Mouse (Mus musculus) embryonic facial prominence, embryonic 13.5 days (tissue): ENCODE measurements around the gene Phka1. TPM values are rescaled to one million over a fixed set of nuclear protein-coding genes. Genes with fewer than 3 reads are reported as not detected.
A peak's percentile ranks its signal among the peaks of the same experiment; 100 is the strongest.
"Not testable (repeated sequence)": the region's sequence is repeated elsewhere in the genome, so short reads cannot be mapped to it uniquely, and the experiment has no call there.

ENCODE experiments used
- ATAC-seq: fragments of 200-750 bp; cut with Nextera tagmentation; 2 replicates; pipeline ENCODE4 v1.8.0; 2017; ENCODE audit warnings: low read depth; ENCODE audit not compliant: insufficient number of reproducible peaks, insufficient read depth, low FRiP score, low TSS enrichment
- H3K27ac ChIP-seq: fragments of 300-500 bp; sonication (generic); 2 replicates; pipeline ENCODE4 v1.5.1; 2015; ENCODE audit warnings: moderate library complexity, mild to moderate bottlenecking, inconsistent platforms
- H3K27me3 ChIP-seq: fragments of 300-500 bp; sonication (generic); 2 replicates; pipeline ENCODE4 v1.6.1; 2015; ENCODE audit warnings: mild to moderate bottlenecking, inconsistent platforms
- H3K36me3 ChIP-seq: fragments of 300-500 bp; sonication (generic); 2 replicates; pipeline ENCODE4 v1.6.1; 2015; ENCODE audit warnings: mild to moderate bottlenecking, inconsistent platforms
- H3K4me1 ChIP-seq: fragments of 300-500 bp; sonication (generic); 2 replicates; pipeline ENCODE4 v1.6.1; 2015; ENCODE audit warnings: inconsistent platforms
- H3K4me2 ChIP-seq: fragments of 300-500 bp; sonication (generic); 2 replicates; pipeline ENCODE4 v1.6.1; 2015; ENCODE audit warnings: moderate library complexity, mild to moderate bottlenecking, inconsistent platforms
- H3K4me3 ChIP-seq: fragments of 300-500 bp; sonication (generic); 2 replicates; pipeline ENCODE4 v1.5.1; 2015; ENCODE audit warnings: mild to moderate bottlenecking, inconsistent platforms
- H3K9ac ChIP-seq: fragments of 300-500 bp; sonication (generic); 2 replicates; pipeline ENCODE4 v1.6.1; 2015; ENCODE audit warnings: mild to moderate bottlenecking, inconsistent platforms
- H3K9me3 ChIP-seq: fragments of 300-500 bp; sonication (generic); 2 replicates; pipeline ENCODE4 v1.6.1; 2016; ENCODE audit warnings: inconsistent platforms
- WGBS: fragments of 180-500 bp; shearing (Covaris S2); methylation state at CpG from one replicate; pipeline ENCODE4 v1.1.7; 2015; ENCODE audit warnings: mixed read lengths; 5-methylcytosine and 5-hydroxymethylcytosine counted together
- polyA plus RNA-seq: library from polyadenylated mRNA; unstranded; fragments of >200 nt; fragmentation: Nextera tagmentation; extraction: Ambion mirVana; gene quantifications from 2 replicates; pipeline ENCODE4 v1.2.1, GENCODE M21; 2015

Gene Phka1
- 9.6 and 10.5 TPM in 2 replicates for polyA plus RNA-seq

DNA sequence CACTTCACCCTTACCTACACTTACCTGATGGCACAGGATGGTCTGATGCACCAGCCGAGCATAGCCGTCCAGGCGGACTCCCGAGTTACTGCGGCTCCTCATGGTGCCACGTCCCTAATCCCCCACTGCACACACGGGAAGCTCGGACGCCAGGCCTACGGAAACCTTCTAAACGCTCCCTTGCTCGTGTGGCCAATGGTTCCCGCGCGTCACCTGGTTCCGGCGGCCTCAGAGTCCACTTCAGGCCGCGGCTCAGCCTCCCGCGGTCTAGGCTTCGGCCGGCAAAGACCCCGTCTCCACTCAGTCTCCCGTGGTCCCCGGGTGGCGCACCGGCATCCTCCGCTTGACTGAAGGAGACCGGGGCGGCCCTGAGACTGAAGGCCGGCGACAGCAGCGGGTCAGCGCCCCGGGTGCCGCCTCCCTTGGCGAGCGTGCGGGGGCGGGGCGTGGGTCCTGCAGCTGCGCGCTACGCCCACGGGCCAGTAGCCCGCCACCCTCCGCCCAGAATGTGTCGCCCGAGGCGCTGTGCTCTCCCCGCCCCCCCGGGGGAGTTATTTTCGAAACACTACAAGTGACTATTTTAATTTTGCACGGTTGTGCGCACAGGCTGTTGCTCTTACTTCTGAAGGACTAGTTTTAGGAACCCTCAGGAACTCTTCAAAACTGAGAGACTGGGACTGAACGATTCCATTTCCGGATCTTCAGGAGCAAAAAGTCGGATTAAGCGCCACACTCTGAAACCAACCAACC is at the start of gene Phka1:
Phka1 (minus strand) TSS at position 424 of the 750 bp plus-strand sequence.
- peaks cover 35% of the 10 kb centered on the region for H3K27me3 ChIP-seq
- H3K27ac ChIP-seq, result no peak within 1 kb of the TSS

DNA sequence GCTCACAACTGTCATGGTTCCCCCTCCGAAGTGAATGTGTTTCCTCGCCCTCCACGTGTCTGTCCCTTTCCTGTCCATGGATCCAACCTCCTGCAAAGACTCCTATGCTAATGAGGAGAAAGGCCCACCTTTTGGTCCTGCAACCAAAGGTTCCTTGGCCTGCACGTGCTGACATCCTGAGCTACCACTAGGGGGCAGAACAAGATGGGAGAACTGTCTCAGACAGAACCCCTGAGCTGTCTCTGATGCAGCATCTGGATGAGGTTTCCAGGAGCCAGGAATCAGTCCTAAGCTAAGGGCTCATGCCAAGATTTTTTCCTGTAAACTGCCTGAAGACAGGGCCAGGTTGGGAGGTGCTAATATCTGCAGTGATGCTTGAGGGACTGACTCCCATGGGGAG is 45.2 kb upstream of the Phka1 start:
- H3K27ac ChIP-seq, H3K4me1 ChIP-seq, H3K36me3 ChIP-seq, H3K4me2 ChIP-seq, ATAC-seq, H3K9ac ChIP-seq, H3K27me3 ChIP-seq, H3K4me3 ChIP-seq, H3K9me3 ChIP-seq: not testable (repeated sequence)
- 18% methylated on average over 4 of the region's 4 CpGs for WGBS

More for the DNA sequence above, at the start of gene Phka1:
- 23% methylated on average over 53 of the region's 60 CpGs for WGBS
- Histone ChIP-seq H3K4me2 (peak within 1 kb of the TSS; percentile 62), H3K4me3 (peak within 1 kb of the TSS; percentile 54), H3K36me3 (no peaks in the 10 kb centered on the region), H3K9ac (peak within 1 kb of the TSS; percentile 72), H3K4me1 (no peaks in the 10 kb centered on the region), H3K9me3 (no peaks in the 10 kb centered on the region)
- ATAC-seq, result peak; percentile 52; the same call in 1 of the 2 replicates

DNA sequence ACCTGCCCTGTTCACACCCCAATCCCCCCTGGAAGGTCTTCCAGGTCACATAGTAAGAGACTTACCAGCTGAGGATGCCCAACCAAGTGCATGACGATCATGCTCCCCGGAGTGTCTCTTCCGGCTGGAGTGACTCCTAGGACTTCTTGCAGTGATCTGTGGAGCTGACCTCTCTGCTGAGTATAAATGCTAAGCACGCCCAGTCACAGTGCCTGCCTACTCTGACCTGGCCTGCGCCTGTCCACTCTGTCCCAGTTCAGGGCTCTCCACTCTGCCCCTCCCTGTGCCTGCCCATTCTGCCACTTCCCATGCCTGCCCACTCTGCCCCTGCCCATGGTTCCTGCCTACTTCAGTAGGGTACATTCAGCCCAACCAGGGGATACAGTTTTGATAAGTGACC is 42.8 kb upstream of the Phka1 start, which contains the start of gene Gm3880:
Gm3880 (minus strand) TSS at position 101 of the 400 bp plus-strand sequence.
- not testable (repeated sequence) for H3K4me2 ChIP-seq, H3K27me3 ChIP-seq, H3K4me3 ChIP-seq, H3K9ac ChIP-seq, H3K36me3 ChIP-seq, H3K27ac ChIP-seq, ATAC-seq, H3K4me1 ChIP-seq, H3K9me3 ChIP-seq
- 85% methylated on average over 5 of the region's 5 CpGs for WGBS

DNA sequence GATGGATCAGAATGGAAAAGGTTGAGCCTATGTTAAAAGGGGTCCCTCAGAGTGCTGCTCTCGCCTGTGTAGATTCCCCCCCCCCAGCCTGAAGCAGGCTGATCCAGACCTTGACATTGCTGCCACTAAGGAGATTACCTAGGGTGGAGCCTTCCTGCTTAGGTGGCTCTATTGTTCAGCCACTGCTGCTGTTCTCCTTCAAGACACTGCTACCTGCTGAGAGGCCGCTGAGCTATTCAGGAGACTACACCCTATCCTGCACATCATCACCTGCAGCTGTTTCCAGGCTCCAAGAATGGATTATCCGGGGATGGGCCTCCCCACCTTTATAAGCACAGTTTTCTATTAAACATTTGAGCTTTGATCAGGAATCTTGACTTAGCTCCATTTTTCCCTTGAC is 40.7 kb upstream of the Phka1 start:
- WGBS, result 53% methylated on average over 3 of the region's 3 CpGs
- H3K4me1 ChIP-seq, H3K27ac ChIP-seq, H3K4me2 ChIP-seq, H3K4me3 ChIP-seq, H3K9me3 ChIP-seq, H3K36me3 ChIP-seq, ATAC-seq, H3K9ac ChIP-seq, H3K27me3 ChIP-seq: not testable (repeated sequence)

DNA sequence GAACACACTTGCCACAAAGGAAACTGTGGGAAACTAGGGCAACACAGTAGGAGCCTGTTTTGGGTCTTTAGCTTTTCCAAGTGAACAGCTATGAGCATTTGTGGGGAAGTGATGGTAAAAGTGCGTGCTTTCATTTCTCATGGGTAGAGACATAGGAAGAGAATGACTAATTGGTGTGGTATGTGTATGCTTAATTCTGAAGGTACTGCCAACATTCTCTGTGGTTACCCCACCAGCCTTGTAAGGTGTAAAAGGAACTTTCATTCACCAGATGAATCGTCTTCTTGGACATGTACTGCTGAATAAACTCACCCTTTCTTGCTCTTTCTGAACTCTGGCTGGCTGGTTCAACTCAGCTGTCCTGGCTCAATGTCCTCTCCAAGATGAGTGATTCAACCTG is 22.6 kb upstream of the Phka1 start:
- no peaks in the 10 kb centered on the region for H3K4me1 ChIP-seq
- H3K36me3 ChIP-seq, result no peaks in the 10 kb centered on the region
- WGBS, result 80% methylated on average over 2 of the region's 2 CpGs
- no peak for ATAC-seq
- H3K4me3 ChIP-seq, result no peak overlapping the region
- no peak overlapping the region for H3K27ac ChIP-seq
- peaks cover 12% of the 10 kb centered on the region; the same call in 1 of the 2 replicates for H3K27me3 ChIP-seq
- H3K9me3 ChIP-seq, result no peaks in the 10 kb centered on the region
- no peak overlapping the region for H3K4me2 ChIP-seq
- no peak overlapping the region for H3K9ac ChIP-seq

DNA sequence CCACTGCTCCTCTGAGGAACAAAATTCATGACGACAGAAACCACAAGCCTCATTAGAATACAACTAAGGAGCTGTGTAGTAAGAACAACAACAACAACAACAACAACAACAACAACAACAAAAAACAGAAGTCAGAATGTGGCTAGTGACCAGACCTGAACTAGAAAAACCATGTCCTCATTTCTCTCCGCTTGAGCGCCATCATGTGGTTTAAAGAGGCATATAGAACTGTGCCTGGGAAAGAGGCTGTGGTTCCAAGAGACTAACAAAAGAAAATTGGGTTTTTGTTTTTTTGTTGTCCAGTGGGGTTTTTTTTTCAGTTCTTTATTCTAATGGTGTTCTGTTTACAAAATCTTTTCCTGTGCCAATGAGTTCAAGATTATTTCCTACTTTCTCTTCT is 16.7 kb upstream of the Phka1 start:
- H3K4me1 ChIP-seq, result no peaks in the 10 kb centered on the region
- ATAC-seq, result no peak
- H3K27me3 ChIP-seq, result peaks cover 9% of the 10 kb centered on the region
- no peak overlapping the region for H3K4me3 ChIP-seq
- 16% methylated on average over 3 of the region's 3 CpGs for WGBS
- no peaks in the 10 kb centered on the region for H3K36me3 ChIP-seq
- H3K9me3 ChIP-seq, result no peaks in the 10 kb centered on the region
- no peak overlapping the region for H3K4me2 ChIP-seq
- no peak overlapping the region for H3K9ac ChIP-seq
- H3K27ac ChIP-seq, result no peak overlapping the region

DNA sequence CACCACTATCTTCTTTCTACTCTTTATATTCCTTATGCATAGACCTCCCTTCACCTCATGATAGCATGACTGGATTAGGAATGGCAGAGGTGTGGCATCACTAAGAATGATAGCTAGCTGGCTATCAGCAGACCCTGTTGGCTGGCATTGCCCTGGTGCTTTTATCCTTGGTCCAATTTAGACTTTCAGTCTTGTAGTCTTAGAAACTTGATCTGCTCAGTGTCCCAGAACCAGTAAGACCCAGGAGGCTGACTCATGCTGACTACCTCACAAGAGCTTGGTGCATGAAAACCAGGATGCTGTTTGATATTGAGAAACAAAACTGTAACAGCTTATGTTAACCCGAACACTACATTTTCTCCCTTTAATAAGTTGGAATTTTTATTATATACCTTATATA is 1.6 kb upstream of the Phka1 start:
- Histone ChIP-seq H3K4me3 (no peak overlapping the region), H3K4me1 (no peaks in the 10 kb centered on the region), H3K36me3 (no peaks in the 10 kb centered on the region), H3K4me2 (no peak overlapping the region), H3K9me3 (no peaks in the 10 kb centered on the region), H3K9ac (no peak overlapping the region), H3K27me3 (peaks cover 35% of the 10 kb centered on the region), H3K27ac (no peak overlapping the region)
- WGBS, result 87% methylated on average over 1 of the region's 1 CpGs
- no peak for ATAC-seq

DNA sequence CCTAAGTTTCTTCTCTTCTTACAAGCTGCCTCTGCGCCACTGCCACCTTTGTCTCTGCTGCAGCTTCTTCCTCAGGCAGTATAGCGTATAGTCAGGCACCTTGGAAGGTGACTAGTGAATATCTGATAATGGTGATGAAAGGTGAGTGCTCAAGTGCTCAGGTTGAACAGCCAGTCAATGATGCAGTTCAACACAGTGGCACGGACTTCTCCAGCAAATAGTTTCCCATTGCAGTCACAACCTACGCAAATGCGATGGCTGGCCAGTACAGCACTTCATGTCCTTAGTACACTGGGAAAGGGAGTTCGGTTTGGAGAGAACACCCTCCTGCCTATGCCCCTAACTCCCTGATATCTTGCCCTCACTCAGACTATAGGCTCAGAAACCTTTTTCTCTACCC is 1.1 kb upstream of the Phka1 start:
- no peak for ATAC-seq
- Histone ChIP-seq H3K9me3 (no peaks in the 10 kb centered on the region), H3K27ac (no peak overlapping the region), H3K27me3 (peaks cover 35% of the 10 kb centered on the region), H3K4me1 (no peaks in the 10 kb centered on the region), H3K9ac (peak overlapping the region; percentile 72; the same call in 1 of the 2 replicates), H3K4me3 (peak overlapping the region; percentile 54; the same call in 1 of the 2 replicates), H3K36me3 (no peaks in the 10 kb centered on the region), H3K4me2 (peak overlapping the region; percentile 62)
- WGBS, result 52% methylated on average over 6 of the region's 6 CpGs

DNA sequence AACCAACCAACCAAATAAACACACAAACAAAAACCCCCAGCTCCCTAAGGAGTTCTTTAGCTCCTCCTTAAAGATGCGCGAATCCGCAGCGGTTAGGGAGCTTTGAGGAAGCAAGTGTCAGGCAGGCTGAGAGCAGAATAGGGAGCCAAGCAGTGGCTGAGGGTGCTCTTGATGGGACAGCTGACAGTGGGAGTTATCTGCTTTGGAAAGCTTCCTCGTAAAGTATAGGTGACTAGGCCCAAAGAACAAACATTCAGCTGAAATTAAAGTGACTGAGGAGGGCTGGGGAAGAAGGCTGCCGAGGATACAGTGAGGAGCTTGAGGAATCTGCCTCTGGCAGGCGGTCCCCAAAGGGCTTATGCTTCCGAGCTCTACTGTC is 516 bp upstream of the Phka1 start:
- Histone ChIP-seq H3K9me3 (no peaks in the 10 kb centered on the region), H3K27me3 (peaks cover 35% of the 10 kb centered on the region), H3K9ac (peak overlapping the region; percentile 72), H3K4me2 (peak overlapping the region; percentile 62), H3K36me3 (no peaks in the 10 kb centered on the region), H3K27ac (no peak overlapping the region), H3K4me3 (peak overlapping the region; percentile 54), H3K4me1 (no peaks in the 10 kb centered on the region)
- ATAC-seq, result no peak
- 20% methylated on average over 8 of the region's 8 CpGs for WGBS

DNA sequence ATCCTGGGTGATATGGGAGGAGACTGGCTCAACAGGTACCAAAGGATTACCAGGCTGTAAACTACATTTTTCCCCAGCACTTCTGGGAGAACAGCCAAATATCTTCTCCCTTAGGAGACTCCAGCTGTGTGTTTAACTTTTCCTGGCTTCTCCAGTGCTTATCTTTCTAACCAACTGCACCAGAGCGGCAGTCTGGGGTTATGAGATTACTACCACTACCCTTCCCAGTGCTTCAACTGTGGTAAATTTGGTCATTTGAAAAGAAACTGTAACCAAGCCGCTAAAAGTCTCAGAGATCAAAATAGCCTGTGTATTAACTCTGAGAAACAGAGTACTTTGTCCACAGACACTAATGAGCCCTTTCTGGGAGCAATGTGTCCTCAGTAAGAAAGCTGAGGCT is 42.8 kb downstream of the Phka1 start:
- Histone ChIP-seq H3K36me3 (no peaks in the 10 kb centered on the region), H3K4me1 (no peaks in the 10 kb centered on the region), H3K4me2 (no peak overlapping the region), H3K27ac (no peak overlapping the region), H3K27me3 (peaks cover 12% of the 10 kb centered on the region; the same call in 1 of the 2 replicates), H3K9me3 (no peaks in the 10 kb centered on the region), H3K4me3 (no peak overlapping the region), H3K9ac (no peak overlapping the region)
- 59% methylated on average over 2 of the region's 2 CpGs for WGBS
- no peak for ATAC-seq

DNA sequence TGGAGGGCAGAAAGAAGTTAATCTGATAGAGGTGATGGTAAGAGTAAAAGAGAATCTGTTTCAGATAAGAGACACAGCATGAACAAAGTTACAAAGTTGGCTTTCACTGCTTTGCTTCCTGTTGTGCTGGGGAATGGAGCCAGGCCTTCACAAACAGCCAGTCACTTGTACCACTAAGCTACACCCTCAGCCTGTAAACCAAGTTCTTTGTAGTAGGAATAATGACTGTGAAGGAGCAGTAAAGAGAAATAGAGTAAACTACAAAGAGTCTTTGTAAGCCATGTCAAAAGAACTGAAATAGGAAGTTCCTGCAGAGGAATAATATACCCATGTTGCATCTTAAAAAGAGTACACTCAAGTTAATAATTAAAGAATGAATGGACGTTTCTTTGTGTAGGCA is 55.5 kb downstream of the Phka1 start:
- ATAC-seq, result no peak
- Histone ChIP-seq H3K9ac (no peak overlapping the region), H3K4me2 (no peak overlapping the region), H3K27me3 (peaks cover 10% of the 10 kb centered on the region), H3K9me3 (no peaks in the 10 kb centered on the region), H3K4me1 (no peaks in the 10 kb centered on the region), H3K27ac (no peak overlapping the region), H3K36me3 (no peaks in the 10 kb centered on the region), H3K4me3 (no peak overlapping the region)
- WGBS, result 45% methylated on average over 1 of the region's 1 CpGs

DNA sequence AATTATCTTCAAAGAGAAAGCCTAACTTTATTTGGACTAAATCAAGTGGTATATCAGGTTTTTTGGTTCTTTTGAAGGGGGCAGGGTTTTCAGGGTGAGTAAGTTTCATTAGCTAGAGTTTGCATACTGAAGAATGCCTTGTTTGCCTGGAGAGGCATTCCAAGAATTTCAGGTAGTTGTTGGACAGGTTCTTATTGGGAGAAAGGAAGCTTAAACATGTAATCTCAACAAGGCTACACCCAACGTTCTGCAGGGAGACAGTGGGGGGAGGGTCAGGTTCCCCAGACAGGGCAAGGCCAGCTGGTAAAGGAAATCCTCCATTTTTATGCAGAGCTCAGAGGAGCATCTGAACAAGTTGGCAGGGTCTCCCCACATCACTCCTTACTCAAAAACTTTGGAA is 72.9 kb downstream of the Phka1 start:
- H3K4me3 ChIP-seq, result no peak overlapping the region
- no peaks in the 10 kb centered on the region for H3K9me3 ChIP-seq
- WGBS, result 19% methylated on average over 1 of the region's 1 CpGs
- ATAC-seq, result no peak
- no peaks in the 10 kb centered on the region for H3K4me1 ChIP-seq
- H3K9ac ChIP-seq, result no peak overlapping the region
- no peak overlapping the region for H3K4me2 ChIP-seq
- H3K36me3 ChIP-seq, result 0 out of 2 replicates have a peak, but pooled peaks cover 4% of the 10 kb centered on the region
- peaks cover 4% of the 10 kb centered on the region; the same call in 1 of the 2 replicates for H3K27me3 ChIP-seq
- H3K27ac ChIP-seq, result no peak overlapping the region
